Mouse (Mus musculus) bone marrow macrophage, adult 2 months (primary cell): Measurements from ENCODE around the gene Olfr521.
"Not testable (repeated sequence)": the region's sequence is repeated elsewhere in the genome, so short reads cannot be mapped to it uniquely, and the experiment has no call there.

Source experiments
- CTCF ChIP-seq: IDR thresholded peaks from 2 replicates; pipeline ENCODE4 v1.5.1; 2012; ENCODE audit warnings: low read depth, mild to moderate bottlenecking, low read length, moderate library complexity
- POLR2A ChIP-seq: IDR thresholded peaks from 2 replicates; pipeline ENCODE4 v1.6.1; 2012; ENCODE audit warnings: mild to moderate bottlenecking, low read depth, low read length, borderline replicate concordance

DNA sequence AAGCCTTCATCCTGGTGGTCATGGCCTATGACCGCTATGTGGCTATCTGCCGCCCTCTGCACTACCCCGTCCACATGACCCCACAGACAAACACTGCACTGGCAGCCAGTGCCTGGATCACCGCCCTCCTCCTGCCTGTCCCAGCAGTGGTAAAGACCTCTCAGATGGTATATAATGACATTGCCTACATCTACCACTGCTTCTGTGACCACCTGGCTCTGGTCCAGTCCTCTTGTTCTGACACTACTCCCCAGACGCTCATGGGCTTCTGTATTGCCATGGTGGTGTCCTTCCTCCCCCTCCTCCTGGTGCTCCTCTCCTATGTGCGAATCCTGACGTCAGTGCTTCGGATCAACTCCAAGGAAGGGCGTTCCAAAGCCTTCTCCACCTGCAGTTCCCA lies 27.8 kb upstream of the Olfr521 start:
- not testable (repeated sequence) for TF ChIP-seq POLR2A, CTCF
